9 mouse cellular contexts compared by ENCODE assay signal in the genomic region with DNA sequence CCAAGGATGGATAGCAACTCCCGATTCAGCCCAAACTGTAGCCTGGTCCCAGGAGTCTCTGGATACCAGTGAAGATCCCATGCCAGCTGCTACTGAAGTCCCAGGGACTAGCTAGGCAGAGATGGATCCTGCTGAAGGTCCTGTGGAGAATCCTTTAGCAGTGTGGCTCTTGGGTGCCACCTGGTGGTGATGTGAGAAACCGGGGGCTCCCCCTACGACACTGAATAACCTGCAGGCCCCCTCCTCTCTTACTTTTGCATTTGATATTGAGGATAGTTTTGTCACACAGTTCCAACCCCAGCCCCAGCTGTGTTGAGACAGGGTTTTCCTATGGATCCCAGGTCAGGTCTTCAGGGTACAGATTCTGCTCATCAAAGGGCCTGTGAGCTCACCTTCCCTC. TPM values are rescaled to one million over a fixed set of nuclear protein-coding genes. Genes with fewer than 3 reads are reported as not detected.
A peak's percentile ranks its signal among the peaks of the same experiment; 100 is the strongest.
DNase-seq lines count a peak whose midpoint lies in the region; ATAC-seq and TF ChIP-seq lines count a peak whose summit lies in the region.
"Had no signal": no experiment of that assay in that cellular context is flagged by ENCODE, and none has a peak within 500 bp of the region (broad histone marks: within the 10 kb centered on the region; RNA-seq: fewer than 3 reads in every experiment).

No protein-coding gene starts in this region.

- no peak for TF ChIP-seq EP300 in stomach, postnatal 0 days (optimal IDR thresholded peaks at IDR 0.05)

- H3K27me3 ChIP-seq in C2C12 (ENCODE audit: control insufficient read depth, insufficient read depth, insufficient read length), result no peaks in the 10 kb centered on the region
- no peaks in the 10 kb centered on the region for H3K27me3 ChIP-seq in liver, embryonic 11.5 days (replicated peaks; ENCODE audit: control insufficient read depth, insufficient read depth, low read length)
- no peaks in the 10 kb centered on the region for H3K27me3 ChIP-seq in stomach, postnatal 0 days (ENCODE audit: control insufficient read depth, insufficient read depth, low read length)

- peak; percentile 40 for ATAC-seq in liver, embryonic 11.5 days (replicated peaks; ENCODE audit: low FRiP score)
- no peak for ATAC-seq in stomach, postnatal 0 days (ENCODE audit: low FRiP score, low TSS enrichment)

- intact Hi-C loops in gastrocnemius, postnatal 36 days (cut with DNase I), result no loop called here

- no peak overlapping the region for H3ac ChIP-seq in C2C12 (ENCODE audit: control insufficient read depth, insufficient read length, low read depth)

- H3K79me3 ChIP-seq in C2C12 (ENCODE audit: low read depth), result no peaks in the 10 kb centered on the region

- WGBS in liver, embryonic 11.5 days, result 16% methylated on average over 3 of the region's 3 CpGs
- WGBS in stomach, postnatal 0 days, result 21% methylated on average over 3 of the region's 3 CpGs

- no peak overlapping the region for H3K27ac ChIP-seq in liver, embryonic 11.5 days (ENCODE audit: low read depth, low read length)
- no peak overlapping the region for H3K27ac ChIP-seq in stomach, postnatal 0 days (replicated peaks)

- H3K36me3 ChIP-seq in C2C12 (ENCODE audit: control insufficient read depth, insufficient read depth), result peaks cover 34% of the 10 kb centered on the region
- peaks cover 23% of the 10 kb centered on the region for H3K36me3 ChIP-seq in liver, embryonic 11.5 days (ENCODE audit: control insufficient read depth, insufficient read depth, low read length)
- H3K36me3 ChIP-seq in stomach, postnatal 0 days (ENCODE audit: control insufficient read depth, insufficient read depth, low read length), result peaks cover 23% of the 10 kb centered on the region

- H3K9ac ChIP-seq in liver, embryonic 11.5 days (ENCODE audit: low read depth, low read length), result no peak overlapping the region
- no peak overlapping the region for H3K9ac ChIP-seq in stomach, postnatal 0 days (ENCODE audit: low read length)

- TF ChIP-seq CTCF in C2C12 (IDR thresholded peaks at IDR 0.05; ENCODE audit: control insufficient read depth, insufficient read depth, insufficient read length), result peak; percentile 35
- peak; percentile 91 for TF ChIP-seq CTCF in stomach, postnatal 0 days (IDR thresholded peaks at IDR 0.05; ENCODE audit: low read depth)

- H3K9me3 ChIP-seq in liver, embryonic 11.5 days (ENCODE audit: control insufficient read depth, low read length), result no peaks in the 10 kb centered on the region
- H3K9me3 ChIP-seq in stomach, postnatal 0 days (ENCODE audit: control insufficient read depth, low read length), result no peaks in the 10 kb centered on the region

- H3K4me3 ChIP-seq in C2C12 (ENCODE audit: insufficient read depth, poor library complexity, severe bottlenecking), result no peak overlapping the region
- H3K4me3 ChIP-seq in liver, embryonic 11.5 days (ENCODE audit: low read depth, low read length), result no peak overlapping the region
- no peak overlapping the region for H3K4me3 ChIP-seq in stomach, postnatal 0 days (ENCODE audit: low read depth, low read length)
- H3K4me3 ChIP-seq: erythroblast, embryonic 14.5 days had no signal

- no peak overlapping the region for H3K4me2 ChIP-seq in liver, embryonic 11.5 days
- H3K4me2 ChIP-seq in stomach, postnatal 0 days (replicated peaks; ENCODE audit: low read depth), result no peak overlapping the region

- peak; percentile 71 for DNase-seq in adrenal gland, adult 2 months
- peak; percentile 81 for DNase-seq in embryo, embryonic 10.5 days (ENCODE audit: low spot score)
- peak; percentile 37 to 38 for DNase-seq in gastrocnemius, postnatal 36 days
- DNase-seq in kidney, adult 9 months, result peak; percentile 62
- DNase-seq in liver, embryonic 11.5 days (ENCODE audit: low spot score), result peak; percentile 64
- peak; percentile 76 for DNase-seq in neural tube, embryonic 10.5 days (ENCODE audit: extremely low spot score, low spot score)
- peak; percentile 71 for DNase-seq in stomach, postnatal 0 days (ENCODE audit: low spot score)

- no peaks in the 10 kb centered on the region for H3K79me2 ChIP-seq in C2C12 (ENCODE audit: control insufficient read depth, insufficient read depth)

- no peaks in the 10 kb centered on the region; the same call in 1 of the 2 replicates for H3K4me1 ChIP-seq in liver, embryonic 11.5 days (replicated peaks; ENCODE audit: control insufficient read depth, insufficient read depth, low read length)
- H3K4me1 ChIP-seq in stomach, postnatal 0 days (replicated peaks; ENCODE audit: control insufficient read depth, insufficient read depth), result no peaks in the 10 kb centered on the region

TF ChIP-seq in C2C12, 6 proteins besides CTCF, POLR2A, EP300 and RAD21:
- TF ChIP-seq MYOD1 (IDR thresholded peaks at IDR 0.05; ENCODE audit: control insufficient read depth, insufficient read length, low read depth), result no peak

RNA-seq across cellular contexts. Expression of a gene that starts 4.3 kb away (rescaled TPM):
- 0.09 TPM for polyA plus RNA-seq in C2C12 (2012; fragmentation: generic; extraction: Trizol)
- total RNA-seq in adrenal gland, adult 2 months (2021), result under 1 TPM; 0.31 to 0.98 TPM
- 2.6 and 3.0 TPM in 2 replicates for polyA plus RNA-seq in adrenal gland, adult 2 months (2012; rRNA removed)
- under 1 TPM; 0.27 to 0.74 TPM for total RNA-seq in gastrocnemius, postnatal 36 days (2021)
- 0.44 and 0.70 TPM in 2 replicates for polyA plus RNA-seq in liver, embryonic 11.5 days (2014; fragmentation: Nextera tagmentation; extraction: Ambion mirVana)
- 15.9 and 19.2 TPM in 2 replicates for polyA plus RNA-seq in stomach, postnatal 0 days (2015; fragmentation: Nextera tagmentation; extraction: Ambion mirVana)

RNA-seq across cellular contexts. Expression of a gene that starts 25.9 kb away (rescaled TPM):
- polyA plus RNA-seq in C2C12 (2012; fragmentation: generic; extraction: Trizol), result 45.1 TPM
- total RNA-seq in adrenal gland, adult 2 months (2021), result 100 to 1,000 TPM in 1 of 2 experiments, 10 to 100 TPM in 1; 82.8 to 119 TPM
- 65.4 and 89.2 TPM in 2 replicates for polyA plus RNA-seq in adrenal gland, adult 2 months (2012; rRNA removed)
- total RNA-seq in gastrocnemius, postnatal 36 days (2021), result 10 to 100 TPM; 29.6 to 34.2 TPM
- polyA plus RNA-seq in liver, embryonic 11.5 days (2014; fragmentation: Nextera tagmentation; extraction: Ambion mirVana), result 64.5 and 75.5 TPM in 2 replicates
- 25.4 and 28.8 TPM in 2 replicates for polyA plus RNA-seq in stomach, postnatal 0 days (2015; fragmentation: Nextera tagmentation; extraction: Ambion mirVana)

RNA-seq across cellular contexts. Expression of a gene that starts 26.2 kb away (rescaled TPM):
- 69.7 TPM for polyA plus RNA-seq in C2C12 (2012; fragmentation: generic; extraction: Trizol)
- total RNA-seq in adrenal gland, adult 2 months (2021), result 100 to 1,000 TPM in 1 of 2 experiments, 10 to 100 TPM in 1; 87.4 to 126 TPM
- 77.8 and 121 TPM in 2 replicates for polyA plus RNA-seq in adrenal gland, adult 2 months (2012; rRNA removed)
- 10 to 100 TPM; 35.9 to 39.7 TPM for total RNA-seq in gastrocnemius, postnatal 36 days (2021)
- 93.1 and 96.5 TPM in 2 replicates for polyA plus RNA-seq in liver, embryonic 11.5 days (2014; fragmentation: Nextera tagmentation; extraction: Ambion mirVana)
- polyA plus RNA-seq in stomach, postnatal 0 days (2015; fragmentation: Nextera tagmentation; extraction: Ambion mirVana), result 34.7 and 38.6 TPM in 2 replicates

RNA-seq across cellular contexts. Expression of a gene that starts 46.2 kb away (rescaled TPM):
- polyA plus RNA-seq in C2C12 (2012; fragmentation: generic; extraction: Trizol), result not detected
- not detected for total RNA-seq in adrenal gland, adult 2 months (2021)
- polyA plus RNA-seq in adrenal gland, adult 2 months (2012; rRNA removed), result not detected in 2 replicates
- total RNA-seq in gastrocnemius, postnatal 36 days (2021), result not detected
- polyA plus RNA-seq in liver, embryonic 11.5 days (2014; fragmentation: Nextera tagmentation; extraction: Ambion mirVana), result not detected in 2 replicates
- polyA plus RNA-seq in stomach, postnatal 0 days (2015; fragmentation: Nextera tagmentation; extraction: Ambion mirVana), result not detected in 2 replicates
- polyA plus RNA-seq: erythroblast, embryonic 14.5 days had no signal

RNA-seq across cellular contexts. Expression of a gene that starts 51.1 kb away (rescaled TPM):
- 250 TPM for polyA plus RNA-seq in C2C12 (2012; fragmentation: generic; extraction: Trizol)
- total RNA-seq in adrenal gland, adult 2 months (2021), result 100 to 1,000 TPM; 317 to 361 TPM
- 98.0 and 117 TPM in 2 replicates for polyA plus RNA-seq in adrenal gland, adult 2 months (2012; rRNA removed)
- 100 to 1,000 TPM; 130 to 135 TPM for total RNA-seq in gastrocnemius, postnatal 36 days (2021)
- polyA plus RNA-seq in liver, embryonic 11.5 days (2014; fragmentation: Nextera tagmentation; extraction: Ambion mirVana), result 236 and 248 TPM in 2 replicates
- polyA plus RNA-seq in stomach, postnatal 0 days (2015; fragmentation: Nextera tagmentation; extraction: Ambion mirVana), result 327 and 335 TPM in 2 replicates
